ENCODE assay signal across 8 mouse cellular contexts in genomic region chr16:92058644-92059620, GRCm38 (mm10). TPM values are rescaled to one million over a fixed set of nuclear protein-coding genes. Genes with fewer than 3 reads are reported as not detected.
DNase-seq lines count a peak whose midpoint lies in the region; ATAC-seq and TF ChIP-seq lines count a peak whose summit lies in the region.

No protein-coding gene starts in this region.

- peaks cover 6% of the 10 kb centered on the region for H3K4me1 ChIP-seq in cerebellum, adult 2 months (ENCODE audit: control insufficient read depth, insufficient read depth, low read length)
- no peaks in the 10 kb centered on the region for H3K4me1 ChIP-seq in bone marrow, adult 2 months (ENCODE audit: control insufficient read depth, insufficient read depth, low read length)
- peaks cover 24% of the 10 kb centered on the region for H3K4me1 ChIP-seq in heart, embryonic 15.5 days (replicated peaks)
- H3K4me1 ChIP-seq in liver, embryonic 12.5 days = peaks cover 21% of the 10 kb centered on the region

- peak overlapping the region; percentile 98 for H3K4me3 ChIP-seq in cerebellum, adult 2 months (replicated peaks; ENCODE audit: insufficient read depth, low read depth, low read length)
- H3K4me3 ChIP-seq in bone marrow, adult 2 months (replicated peaks; ENCODE audit: control insufficient read depth, low read depth, low read length) = peak overlapping the region; percentile 86
- H3K4me3 ChIP-seq in heart, embryonic 15.5 days = peak overlapping the region; percentile 89
- peak overlapping the region; percentile 92 for H3K4me3 ChIP-seq in liver, embryonic 12.5 days

- H3K4me2 ChIP-seq in heart, embryonic 15.5 days = peak overlapping the region; percentile 89
- peak overlapping the region; percentile 100 for H3K4me2 ChIP-seq in liver, embryonic 12.5 days

- no peak for TF ChIP-seq CTCF in cerebellum, adult 2 months (IDR thresholded peaks at IDR 0.05; ENCODE audit: borderline replicate concordance, insufficient read depth, low read depth, low read length)
- no peak for TF ChIP-seq CTCF in bone marrow, adult 2 months (IDR thresholded peaks at IDR 0.05; ENCODE audit: control insufficient read depth, insufficient read depth, low read length)

- peak overlapping the region; percentile 82 for H3K9ac ChIP-seq in heart, embryonic 15.5 days
- H3K9ac ChIP-seq in liver, embryonic 12.5 days = peak overlapping the region; percentile 89

- DNase-seq in cerebellum, adult 2 months = no peak
- DNase-seq in cerebellum, postnatal 25 days = no peak
- DNase-seq in 416B (ENCODE audit: low read depth) = peak; percentile 39
- peak; percentile 53 for DNase-seq in neural tube, embryonic 10.5 days (ENCODE audit: extremely low spot score, low spot score)
- DNase-seq in cerebellum, adult 11 months = no peak

- WGBS in cerebellum, adult 2 months = 5% methylated on average over 57 of the region's 63 CpGs
- WGBS in bone marrow, adult 2 months = 3% methylated on average over 63 of the region's 63 CpGs
- 2% methylated on average over 55 of the region's 63 CpGs for WGBS in heart, embryonic 15.5 days
- WGBS in liver, embryonic 12.5 days (ENCODE audit: insufficient replicate concordance) = 3% methylated on average over 63 of the region's 63 CpGs

- H3K27me3 ChIP-seq in cerebellum, adult 2 months (ENCODE audit: control insufficient read depth, insufficient read depth, low read length) = no peaks in the 10 kb centered on the region
- no peaks in the 10 kb centered on the region for H3K27me3 ChIP-seq in heart, embryonic 15.5 days
- no peaks in the 10 kb centered on the region for H3K27me3 ChIP-seq in liver, embryonic 12.5 days (replicated peaks)

- H3K36me3 ChIP-seq in heart, embryonic 15.5 days = peaks cover 21% of the 10 kb centered on the region
- peaks cover 32% of the 10 kb centered on the region for H3K36me3 ChIP-seq in liver, embryonic 12.5 days

- ATAC-seq in heart, embryonic 15.5 days (replicated peaks; ENCODE audit: insufficient number of reproducible peaks, insufficient read depth, low FRiP score, low read depth) = no peak; the same call in 1 of the 2 replicates
- no peak for ATAC-seq in liver, embryonic 12.5 days

- no peak overlapping the region for H3K27ac ChIP-seq in cerebellum, adult 2 months (ENCODE audit: insufficient read depth, low read length)
- H3K27ac ChIP-seq in bone marrow, adult 2 months (ENCODE audit: control insufficient read depth, insufficient read depth, low read depth, low read length, poor library complexity) = no peak overlapping the region
- H3K27ac ChIP-seq in heart, embryonic 15.5 days = peak overlapping the region; percentile 64
- peak overlapping the region; percentile 73 for H3K27ac ChIP-seq in liver, embryonic 12.5 days

- no peaks in the 10 kb centered on the region for H3K9me3 ChIP-seq in heart, embryonic 15.5 days (replicated peaks)
- peaks cover 6% of the 10 kb centered on the region for H3K9me3 ChIP-seq in liver, embryonic 12.5 days (replicated peaks)

- TF ChIP-seq POLR2A in cerebellum, adult 2 months (IDR thresholded peaks at IDR 0.05; ENCODE audit: borderline replicate concordance, insufficient read depth, low read length) = no peak
- no peak for TF ChIP-seq POLR2A in bone marrow, adult 2 months (IDR thresholded peaks at IDR 0.05; ENCODE audit: borderline replicate concordance, control insufficient read depth, low read depth, low read length)

RNA-seq across cellular contexts. Expression of gene Slc5a3, which starts 0.8 kb away (rescaled TPM):
- 7.3 and 8.3 TPM in 2 replicates for polyA plus RNA-seq in cerebellum, adult 2 months (2012; rRNA removed)
- 0.97 and 3.9 TPM in 2 replicates for polyA plus RNA-seq in bone marrow, adult 2 months (2011; ENCODE audit: insufficient read depth, insufficient read length, low replicate concordance, missing spikeins)
- 3.1 and 4.2 TPM in 2 replicates for polyA plus RNA-seq in heart, embryonic 15.5 days (2015; fragmentation: Nextera tagmentation; extraction: Ambion mirVana)
- 2.4 and 2.8 TPM in 2 replicates for polyA plus RNA-seq in liver, embryonic 12.5 days (2016; fragmentation: Nextera tagmentation; extraction: Ambion mirVana)

RNA-seq across cellular contexts. Expression of gene Gm49711, which starts 0.8 kb away (rescaled TPM):
- polyA plus RNA-seq in cerebellum, adult 2 months (2012; rRNA removed) = 0.38 TPM in 2 replicates
- polyA plus RNA-seq in bone marrow, adult 2 months (2011; ENCODE audit: insufficient read depth, insufficient read length, low replicate concordance, missing spikeins) = not detected in 2 replicates
- polyA plus RNA-seq in heart, embryonic 15.5 days (2015; fragmentation: Nextera tagmentation; extraction: Ambion mirVana) = 0.25 TPM in 1 of 2 replicates, not detected in the other
- not detected in 2 replicates for polyA plus RNA-seq in liver, embryonic 12.5 days (2016; fragmentation: Nextera tagmentation; extraction: Ambion mirVana)

RNA-seq across cellular contexts. Expression of gene Mrps6, which starts 0.9 kb away (rescaled TPM):
- 76.6 and 84.1 TPM in 2 replicates for polyA plus RNA-seq in cerebellum, adult 2 months (2012; rRNA removed)
- polyA plus RNA-seq in bone marrow, adult 2 months (2011; ENCODE audit: insufficient read depth, insufficient read length, low replicate concordance, missing spikeins) = 10.5 and 15.7 TPM in 2 replicates
- 99.4 and 106 TPM in 2 replicates for polyA plus RNA-seq in heart, embryonic 15.5 days (2015; fragmentation: Nextera tagmentation; extraction: Ambion mirVana)
- 49.3 and 54.7 TPM in 2 replicates for polyA plus RNA-seq in liver, embryonic 12.5 days (2016; fragmentation: Nextera tagmentation; extraction: Ambion mirVana)

Comparison
In these comparisons a context has a peak if more than half of its experiments do, and no peak if none do; other contexts are left out.
1. DNase-seq: peak in 416B (single experiment) and neural tube, embryonic 10.5 days (single experiment); none in cerebellum, adult 2 months (0 of 2), cerebellum, postnatal 25 days (0 of 2) and cerebellum, adult 11 months (single experiment).
2. H3K27ac ChIP-seq: peak in heart, embryonic 15.5 days (single experiment) and liver, embryonic 12.5 days (single experiment); none in cerebellum, adult 2 months (single experiment) and bone marrow, adult 2 months (single experiment).
3. Peak in every context shown above with its lines, with median percentiles within 50 percentile points of each other: H3K4me3 ChIP-seq.